Mouse (Mus musculus): Measurements from ENCODE around the gene Ggt5. TPM values are rescaled to one million over a fixed set of nuclear protein-coding genes. Genes with fewer than 3 reads are reported as not detected.

The Ggt5 gene
- polyA plus RNA-seq, 1 experiment from 2014 or later = 2.5 TPM

DNA sequence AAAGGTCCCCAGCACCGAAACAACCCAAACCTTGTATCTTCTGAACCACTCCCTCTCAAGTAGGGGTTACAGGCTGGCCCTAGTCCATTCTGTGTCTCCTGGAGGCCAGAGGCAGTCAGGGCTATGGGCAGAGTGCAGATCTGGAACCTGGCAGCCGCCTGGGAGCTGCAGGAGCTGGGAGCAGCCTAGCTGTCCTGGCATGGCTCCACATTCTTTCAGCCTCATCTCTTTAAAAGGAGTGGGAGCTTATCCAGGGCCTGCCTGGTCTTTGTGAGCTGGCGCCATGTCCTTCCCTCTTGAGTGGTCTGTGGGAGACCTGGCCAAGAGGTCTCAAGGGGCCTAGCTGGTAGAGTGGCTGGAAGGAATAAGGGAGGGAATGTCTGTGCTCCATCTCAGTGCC, 58.2 kb downstream of the Ggt5 start:
- Histone ChIP-seq H3K4me3 (no peak overlapping the region), H3K27me3 (no peaks in the 10 kb centered on the region), H3K4me1 (peaks cover 21% of the 10 kb centered on the region), H3K27ac (replicated peaks) (peak overlapping the region; percentile 36), H3K9ac (replicated peaks) (no peak overlapping the region), H3K36me3 (peaks cover 40% of the 10 kb centered on the region), H3K9me3 (no peaks in the 10 kb centered on the region), H3K4me2 (replicated peaks) (no peak overlapping the region)
- peak; percentile 35; the same call in 1 of the 2 replicates for ATAC-seq (replicated peaks)
- 71% methylated on average over 3 of the region's 3 CpGs for WGBS

DNA sequence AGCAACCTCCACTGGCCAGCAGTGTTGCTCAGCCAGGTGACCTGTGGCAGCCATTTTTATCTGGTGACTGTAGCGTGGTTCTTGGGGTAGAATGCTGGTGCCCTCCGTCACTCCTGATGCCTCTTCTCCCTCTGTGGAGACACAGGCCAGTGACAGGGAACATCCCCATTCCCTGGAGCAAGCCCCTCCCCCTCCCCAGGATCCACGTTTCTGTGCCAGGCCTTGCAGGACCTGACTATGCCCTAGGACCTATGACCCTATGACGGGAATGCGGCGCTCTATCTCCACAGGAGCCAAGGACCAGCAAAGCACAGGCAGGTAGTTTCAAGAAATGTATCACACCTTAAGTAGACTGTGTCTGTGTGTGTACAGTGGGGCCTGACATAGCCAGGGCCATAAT, 59.0 kb downstream of the Ggt5 start:
- Histone ChIP-seq H3K9me3 (no peaks in the 10 kb centered on the region), H3K36me3 (peaks cover 46% of the 10 kb centered on the region), H3K4me3 (no peak overlapping the region), H3K4me2 (replicated peaks) (no peak overlapping the region), H3K27me3 (no peaks in the 10 kb centered on the region), H3K9ac (replicated peaks) (no peak overlapping the region), H3K4me1 (peaks cover 19% of the 10 kb centered on the region), H3K27ac (replicated peaks) (peak overlapping the region; percentile 36; the same call in 1 of the 2 replicates)
- ATAC-seq (replicated peaks) = no peak
- WGBS = 88% methylated on average over 6 of the region's 6 CpGs

DNA sequence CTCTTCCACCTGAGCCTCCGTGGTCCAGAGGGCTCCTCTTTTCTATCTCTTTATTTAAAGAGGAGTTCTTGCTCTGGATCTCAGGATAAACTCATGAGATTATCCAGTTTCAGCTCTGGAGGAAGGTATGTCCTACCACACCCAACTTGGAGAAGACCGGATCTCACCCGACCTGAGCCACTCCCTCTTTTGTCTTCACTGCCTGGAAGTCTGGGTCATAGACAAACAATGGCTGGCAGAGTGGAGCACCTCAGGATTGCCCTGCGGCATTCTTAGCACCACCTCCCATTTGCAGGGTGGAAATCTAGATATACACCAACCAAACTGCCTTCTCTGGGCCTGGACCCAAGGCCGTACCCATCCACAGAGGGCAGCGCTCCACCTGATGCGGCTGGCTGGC, 59.9 kb downstream of the Ggt5 start:
- Histone ChIP-seq H3K9me3 (no peaks in the 10 kb centered on the region), H3K9ac (replicated peaks) (no peak overlapping the region), H3K4me2 (replicated peaks) (no peak overlapping the region), H3K4me3 (no peak overlapping the region), H3K27me3 (no peaks in the 10 kb centered on the region), H3K27ac (replicated peaks) (no peak overlapping the region), H3K36me3 (peaks cover 47% of the 10 kb centered on the region), H3K4me1 (peaks cover 9% of the 10 kb centered on the region)
- WGBS = 92% methylated on average over 7 of the region's 7 CpGs
- ATAC-seq (replicated peaks) = no peak

DNA sequence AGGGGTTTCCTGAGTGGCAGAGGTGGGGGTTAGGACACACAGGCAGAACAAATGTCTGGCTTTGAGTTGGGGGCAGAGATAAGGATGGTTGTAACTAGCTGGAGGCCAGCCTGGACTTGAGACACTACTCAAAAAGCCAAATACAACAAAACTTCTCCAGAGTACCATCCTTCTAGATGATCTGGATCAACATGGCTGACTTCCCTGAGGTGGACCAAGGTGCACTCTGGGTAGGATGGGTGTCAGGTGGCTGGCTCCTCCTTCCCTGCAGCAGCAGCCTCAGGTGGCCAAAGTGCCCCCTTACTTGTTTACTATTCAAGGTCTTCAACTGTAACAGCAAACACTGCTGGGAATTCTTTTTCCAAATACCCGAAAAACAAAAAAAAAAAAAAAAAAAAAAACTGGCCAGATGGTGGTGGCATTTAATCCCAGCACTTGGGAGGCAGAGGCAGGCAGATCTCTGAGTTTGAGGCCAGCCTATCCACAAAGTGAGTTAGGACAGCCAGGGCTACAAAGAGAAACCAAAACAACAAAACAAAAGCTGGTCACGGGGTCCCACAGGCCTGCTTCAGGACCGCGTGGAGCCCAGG, 60.4 kb downstream of the Ggt5 start:
- Histone ChIP-seq H3K36me3 (peaks cover 47% of the 10 kb centered on the region), H3K9ac (replicated peaks) (no peak overlapping the region), H3K4me2 (replicated peaks) (no peak overlapping the region), H3K4me1 (peaks cover 8% of the 10 kb centered on the region), H3K27me3 (no peaks in the 10 kb centered on the region), H3K27ac (replicated peaks) (no peak overlapping the region), H3K4me3 (no peak overlapping the region), H3K9me3 (no peaks in the 10 kb centered on the region)
- WGBS = 96% methylated on average over 4 of the region's 4 CpGs
- no peak for ATAC-seq (replicated peaks)

DNA sequence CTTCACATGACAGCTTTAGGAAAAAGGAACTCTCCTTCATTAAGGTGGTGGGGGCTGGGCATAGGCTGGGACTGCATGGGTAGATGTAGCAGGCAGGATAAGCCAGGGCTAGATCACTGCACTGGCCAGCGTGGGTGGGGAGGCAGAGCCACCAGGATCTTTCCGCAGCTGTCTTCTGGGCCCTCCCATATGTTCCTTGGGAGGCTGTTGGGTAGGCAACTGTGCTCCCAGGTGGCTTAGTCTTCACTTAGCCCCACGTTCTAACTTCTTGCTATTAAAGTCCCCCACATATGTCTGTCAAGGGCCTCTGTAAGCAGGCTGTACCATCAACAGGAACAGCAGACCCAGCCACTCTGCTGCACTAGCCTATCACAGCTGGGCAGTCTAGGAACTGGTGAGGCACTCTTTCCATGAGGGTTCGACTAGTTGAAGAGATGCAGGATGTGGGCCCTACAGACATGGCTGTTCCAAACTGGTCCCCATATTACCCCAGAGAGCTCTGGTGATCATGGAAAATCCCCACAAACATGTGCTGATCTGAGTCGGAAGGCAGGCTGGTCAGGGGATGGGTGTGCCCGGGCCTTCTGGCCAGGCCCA, 61.3 kb downstream of the Ggt5 start:
- peaks cover 8% of the 10 kb centered on the region for H3K4me1 ChIP-seq
- H3K9me3 ChIP-seq = no peaks in the 10 kb centered on the region
- H3K4me3 ChIP-seq = no peak overlapping the region
- H3K4me2 ChIP-seq (replicated peaks) = no peak overlapping the region
- H3K27ac ChIP-seq (replicated peaks) = no peak overlapping the region
- H3K9ac ChIP-seq (replicated peaks) = no peak overlapping the region
- WGBS = 91% methylated on average over 6 of the region's 6 CpGs
- peaks cover 55% of the 10 kb centered on the region for H3K36me3 ChIP-seq
- H3K27me3 ChIP-seq = no peaks in the 10 kb centered on the region
- ATAC-seq (replicated peaks) = no peak

DNA sequence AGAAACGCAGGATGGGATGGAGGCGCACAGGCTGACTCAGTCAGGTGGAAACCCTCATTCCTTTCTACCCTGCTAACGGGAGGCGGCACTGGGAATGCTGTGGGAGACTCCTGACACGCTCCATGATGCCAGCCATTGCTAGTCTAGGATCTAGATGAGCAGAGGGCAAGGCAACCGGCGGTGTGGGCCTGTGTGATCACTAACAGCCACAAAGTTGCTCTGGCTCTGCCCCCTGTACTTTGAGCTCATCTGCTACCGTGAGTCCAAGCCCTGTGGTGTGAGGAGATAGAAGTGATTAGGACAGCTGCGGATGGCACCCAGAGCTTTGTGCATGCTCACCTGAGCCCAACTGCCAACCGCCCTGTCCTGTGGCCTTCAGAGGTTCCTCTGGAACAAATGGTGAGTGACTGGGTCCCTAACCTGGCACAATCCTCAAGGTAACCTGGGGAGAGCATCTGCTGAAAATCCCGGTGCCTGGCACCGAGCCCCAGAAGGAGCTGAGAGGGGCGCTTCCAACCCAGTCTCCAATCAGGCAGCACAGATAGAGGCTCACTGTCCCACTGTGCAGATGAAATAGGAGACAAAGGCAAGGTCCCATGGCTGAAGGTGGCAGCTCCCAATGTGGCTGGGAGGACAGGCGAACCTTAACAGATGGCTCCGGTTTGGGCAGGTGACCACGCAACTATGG, 62.4 kb downstream of the Ggt5 start:
- no peak overlapping the region for H3K9ac ChIP-seq (replicated peaks)
- H3K27me3 ChIP-seq = no peaks in the 10 kb centered on the region
- H3K4me2 ChIP-seq (replicated peaks) = no peak overlapping the region
- no peak overlapping the region for H3K27ac ChIP-seq (replicated peaks)
- ATAC-seq (replicated peaks) = no peak
- no peaks in the 10 kb centered on the region for H3K9me3 ChIP-seq
- H3K4me1 ChIP-seq = peaks cover 8% of the 10 kb centered on the region
- peaks cover 62% of the 10 kb centered on the region for H3K36me3 ChIP-seq
- no peak overlapping the region for H3K4me3 ChIP-seq
- whole genome bisulfite sequencing = 95% methylated on average over 16 of the region's 16 CpGs

DNA sequence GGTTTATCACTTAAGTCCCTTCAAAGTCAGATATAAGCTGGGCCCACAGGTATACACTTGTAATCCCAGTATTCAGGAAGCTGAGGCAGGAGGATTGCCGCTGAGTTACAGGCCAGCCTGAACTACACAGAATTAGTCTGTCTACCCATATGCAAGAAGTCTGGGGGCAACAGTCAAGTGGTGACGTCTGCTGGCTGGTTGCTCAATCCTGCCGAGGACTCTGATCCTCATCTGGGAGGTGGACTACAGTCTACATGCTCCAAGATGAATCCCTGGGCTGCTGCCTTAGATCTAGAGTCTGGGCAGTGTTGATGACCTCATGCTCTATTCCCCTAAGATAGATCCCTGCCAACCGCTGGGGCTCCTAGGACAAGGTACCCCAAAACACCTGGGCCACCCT, 64.9 kb downstream of the Ggt5 start:
- WGBS = 96% methylated on average over 4 of the region's 4 CpGs
- H3K27me3 ChIP-seq = no peaks in the 10 kb centered on the region

DNA sequence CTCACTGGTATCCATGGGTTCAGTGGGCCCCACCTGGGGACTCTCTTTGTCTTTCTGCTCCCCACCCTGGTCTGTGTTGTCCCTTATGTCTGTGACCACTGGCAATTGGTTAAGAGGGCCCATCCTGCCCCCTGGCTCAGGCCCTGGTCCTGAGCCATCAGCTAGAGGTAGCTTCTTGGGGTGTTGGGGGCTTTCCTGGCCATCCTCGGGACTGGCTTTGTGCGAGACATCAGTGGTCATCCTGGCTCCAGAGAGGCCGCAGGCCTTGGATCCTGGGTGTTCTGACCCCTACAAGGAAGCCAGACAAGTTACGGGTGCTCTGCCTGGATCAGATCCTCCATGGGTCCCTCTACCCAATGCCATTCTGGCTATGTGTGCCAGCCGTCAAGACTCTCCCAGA, 68.0 kb downstream of the Ggt5 start:
- 92% methylated on average over 5 of the region's 5 CpGs for WGBS

More for the DNA sequence above, 64.9 kb downstream of the Ggt5 start:
- no peak overlapping the region for H3K4me2 ChIP-seq (replicated peaks)
- H3K36me3 ChIP-seq = peaks cover 65% of the 10 kb centered on the region
- H3K27ac ChIP-seq (replicated peaks) = no peak overlapping the region
- H3K4me1 ChIP-seq = no peaks in the 10 kb centered on the region
- H3K4me3 ChIP-seq = no peak overlapping the region
- ATAC-seq (replicated peaks) = no peak
- no peaks in the 10 kb centered on the region for H3K9me3 ChIP-seq
- no peak overlapping the region for H3K9ac ChIP-seq (replicated peaks)

DNA sequence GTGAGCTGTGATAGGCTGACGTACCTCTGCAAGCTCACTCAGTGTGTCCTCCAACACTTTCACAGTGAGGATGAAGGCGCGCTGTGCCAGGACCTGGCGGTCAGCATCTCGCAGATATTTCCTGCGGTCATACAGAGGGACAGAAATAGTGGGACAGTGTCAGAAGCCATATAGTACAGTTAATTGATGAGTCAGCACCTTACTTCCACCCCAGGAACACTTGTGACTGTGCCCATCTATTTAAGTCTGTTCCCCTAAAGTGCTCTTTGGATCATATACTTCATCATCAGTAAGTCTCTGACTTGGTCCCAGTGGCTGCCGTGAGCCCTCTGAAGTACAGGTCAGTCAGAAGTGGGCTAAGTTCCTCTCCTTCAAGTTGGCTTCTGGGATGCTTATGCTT, 68.6 kb downstream of the Ggt5 start:
- ATAC-seq (replicated peaks) = no peak
- peaks cover 35% of the 10 kb centered on the region for H3K36me3 ChIP-seq
- H3K27me3 ChIP-seq = no peaks in the 10 kb centered on the region
- 97% methylated on average over 7 of the region's 7 CpGs for WGBS
- no peak overlapping the region for H3K27ac ChIP-seq (replicated peaks)
- H3K4me2 ChIP-seq (replicated peaks) = no peak overlapping the region
- H3K4me3 ChIP-seq = no peak overlapping the region
- no peak overlapping the region for H3K9ac ChIP-seq (replicated peaks)
- H3K4me1 ChIP-seq = peaks cover 16% of the 10 kb centered on the region
- H3K9me3 ChIP-seq = no peaks in the 10 kb centered on the region

More for the DNA sequence above, 68.0 kb downstream of the Ggt5 start:
- Histone ChIP-seq H3K9me3 (no peaks in the 10 kb centered on the region), H3K4me2 (replicated peaks) (no peak overlapping the region), H3K27ac (replicated peaks) (no peak overlapping the region), H3K4me1 (peaks cover 11% of the 10 kb centered on the region), H3K36me3 (peaks cover 41% of the 10 kb centered on the region), H3K9ac (replicated peaks) (no peak overlapping the region), H3K27me3 (no peaks in the 10 kb centered on the region), H3K4me3 (no peak overlapping the region)
- no peak for ATAC-seq (replicated peaks)

DNA sequence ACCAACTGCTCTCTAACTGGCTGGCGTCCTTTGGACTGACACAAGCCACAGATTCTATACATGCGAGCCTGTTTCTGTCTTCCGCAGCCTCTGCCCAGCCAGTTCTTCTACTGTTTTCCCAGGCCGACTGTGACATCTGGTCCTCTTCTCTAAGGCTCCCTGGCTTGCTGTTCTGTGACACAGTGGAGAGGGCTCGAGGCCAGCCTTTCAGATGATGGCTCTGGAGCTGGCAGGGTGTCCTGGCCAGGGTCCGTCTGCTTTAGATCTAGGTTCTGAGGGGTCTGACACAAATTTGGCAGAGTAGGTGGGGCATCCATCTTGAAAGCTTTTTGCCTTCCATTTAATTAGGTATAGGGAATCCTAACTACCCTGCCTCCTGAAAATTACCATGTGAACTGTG, 72.2 kb downstream of the Ggt5 start:
- 46% methylated on average over 6 of the region's 6 CpGs for WGBS
- Histone ChIP-seq H3K9ac (replicated peaks) (no peak overlapping the region), H3K9me3 (no peaks in the 10 kb centered on the region), H3K36me3 (peaks cover 14% of the 10 kb centered on the region), H3K27me3 (no peaks in the 10 kb centered on the region), H3K4me2 (replicated peaks) (no peak overlapping the region), H3K4me1 (peaks cover 28% of the 10 kb centered on the region), H3K27ac (replicated peaks) (peak overlapping the region; percentile 73), H3K4me3 (no peak overlapping the region)
- ATAC-seq (replicated peaks) = peak; percentile 80

DNA sequence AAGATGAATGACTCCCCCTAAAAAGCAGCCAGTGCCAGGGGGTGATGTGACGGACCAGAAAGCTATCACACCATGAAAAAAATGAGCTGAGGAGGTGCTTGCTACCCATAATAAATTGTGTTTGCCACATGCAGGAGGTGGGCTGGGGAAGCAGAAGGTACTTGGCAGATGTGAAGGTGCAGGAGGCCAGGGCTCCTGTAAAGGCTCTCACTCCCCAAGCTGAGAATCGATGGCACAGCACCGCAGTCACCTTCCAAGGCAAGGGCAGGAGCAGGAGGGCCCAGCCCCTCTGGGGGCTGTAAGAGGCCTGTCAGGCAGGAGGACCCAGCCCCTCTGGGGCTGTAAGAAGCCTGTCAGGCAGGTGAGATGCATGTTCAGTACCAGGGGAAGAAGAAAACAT, 72.7 kb downstream of the Ggt5 start:
- H3K9me3 ChIP-seq = no peaks in the 10 kb centered on the region
- no peak overlapping the region for H3K4me2 ChIP-seq (replicated peaks)
- H3K36me3 ChIP-seq = peaks cover 9% of the 10 kb centered on the region; the same call in 1 of the 2 replicates
- ATAC-seq (replicated peaks) = no peak
- no peak overlapping the region for H3K9ac ChIP-seq (replicated peaks)
- no peaks in the 10 kb centered on the region for H3K27me3 ChIP-seq
- 58% methylated on average over 3 of the region's 3 CpGs for WGBS
- no peak overlapping the region for H3K4me3 ChIP-seq
- H3K27ac ChIP-seq (replicated peaks) = peak overlapping the region; percentile 73
- H3K4me1 ChIP-seq = peaks cover 33% of the 10 kb centered on the region

DNA sequence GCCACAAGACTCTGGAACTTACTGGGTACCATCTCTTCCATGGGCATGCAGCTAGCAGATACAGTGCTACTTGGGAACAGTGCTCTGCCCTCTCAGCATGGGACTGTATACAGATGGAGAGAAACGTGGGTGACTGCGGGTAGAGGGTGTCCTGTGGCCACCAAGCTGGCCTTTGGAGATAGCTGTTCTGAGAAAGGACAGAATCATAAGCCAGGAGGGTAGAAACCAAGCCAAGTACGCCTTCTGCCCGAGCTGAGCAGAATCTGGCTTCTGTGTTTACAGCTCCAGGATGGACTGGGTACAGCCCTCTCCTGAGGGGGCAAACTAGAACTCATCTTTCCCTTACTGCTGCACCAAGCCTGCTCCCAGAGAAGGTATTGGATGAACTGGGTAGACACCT, 73.4 kb downstream of the Ggt5 start:
- whole genome bisulfite sequencing = 76% methylated on average over 4 of the region's 4 CpGs
- Histone ChIP-seq H3K4me1 (peaks cover 40% of the 10 kb centered on the region), H3K27ac (replicated peaks) (peak overlapping the region; percentile 73; the same call in 1 of the 2 replicates)

More for the DNA sequence above, 73.4 kb downstream of the Ggt5 start:
- Histone ChIP-seq H3K36me3 (peaks cover 2% of the 10 kb centered on the region; the same call in 1 of the 2 replicates), H3K9ac (replicated peaks) (no peak overlapping the region), H3K4me2 (replicated peaks) (no peak overlapping the region), H3K9me3 (no peaks in the 10 kb centered on the region), H3K4me3 (no peak overlapping the region), H3K27me3 (no peaks in the 10 kb centered on the region)
- ATAC-seq (replicated peaks) = no peak

Measured in forebrain, embryonic 15.5 days (tissue).